Mouse (Mus musculus) gastrocnemius, postnatal 14 days (tissue): ENCODE results near the gene Cd209g. TPM values are rescaled to one million over a fixed set of nuclear protein-coding genes. Genes with fewer than 3 reads are reported as not detected.
"Not testable (repeated sequence)": the region's sequence is repeated elsewhere in the genome, so short reads cannot be mapped to it uniquely, and the experiment has no call there.

Experiments
- DNase-seq: peaks from one replicate; pipeline ENCODE4 v3.0.0; 2021; ENCODE audit warnings: mixed read lengths
- intact Hi-C: fragments of 180-260 bp; cut with DNase I; formaldehyde crosslinking; loops from one replicate; pipeline ENCODE4 v1.15.1; 2025; ENCODE audit warnings: low total_unique reads
- long read RNA-seq, 2 experiments: library from polyadenylated mRNA; stranded (forward); transcript quantifications; one replicate each; pipeline ENCODE4 v2.0.0; 2021
- total RNA-seq, 2 experiments: library from RNA; stranded (reverse); gene quantifications; 2 replicates each; pipeline ENCODE4 v1.2.3; 2021

Cd209g gene
- total RNA-seq = under 1 TPM in 1 of 2 experiments, not detected in 1; 0.45 TPM
- long read RNA-seq, experiment 1 = 0 reads
- long read RNA-seq, experiment 2 = 0 reads

DNA sequence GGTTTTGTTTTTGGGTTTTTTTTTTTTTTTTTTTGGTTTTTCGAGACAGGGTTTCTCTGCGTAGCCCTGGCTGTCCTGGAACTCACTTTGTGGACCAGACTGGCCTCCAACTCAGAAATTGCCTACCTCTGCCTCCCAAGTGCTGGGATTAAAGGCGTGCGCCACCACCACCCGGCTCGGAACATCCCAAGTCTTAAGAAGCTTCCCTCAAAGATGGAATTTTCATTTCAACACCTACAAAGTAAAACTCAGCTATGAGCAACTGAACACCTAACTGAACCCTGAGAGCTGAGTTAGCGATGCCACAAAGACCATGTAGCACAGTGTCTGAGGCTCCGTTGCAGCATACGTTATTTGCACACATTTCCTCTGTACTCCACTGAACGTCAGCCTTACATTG, at the start of gene Cd209g:
Gene Cd209g, plus strand, starts transcription at position 301 of the 400 bp plus-strand sequence.
- intact Hi-C loops = no loop called here
- DNase-seq = no peak

DNA sequence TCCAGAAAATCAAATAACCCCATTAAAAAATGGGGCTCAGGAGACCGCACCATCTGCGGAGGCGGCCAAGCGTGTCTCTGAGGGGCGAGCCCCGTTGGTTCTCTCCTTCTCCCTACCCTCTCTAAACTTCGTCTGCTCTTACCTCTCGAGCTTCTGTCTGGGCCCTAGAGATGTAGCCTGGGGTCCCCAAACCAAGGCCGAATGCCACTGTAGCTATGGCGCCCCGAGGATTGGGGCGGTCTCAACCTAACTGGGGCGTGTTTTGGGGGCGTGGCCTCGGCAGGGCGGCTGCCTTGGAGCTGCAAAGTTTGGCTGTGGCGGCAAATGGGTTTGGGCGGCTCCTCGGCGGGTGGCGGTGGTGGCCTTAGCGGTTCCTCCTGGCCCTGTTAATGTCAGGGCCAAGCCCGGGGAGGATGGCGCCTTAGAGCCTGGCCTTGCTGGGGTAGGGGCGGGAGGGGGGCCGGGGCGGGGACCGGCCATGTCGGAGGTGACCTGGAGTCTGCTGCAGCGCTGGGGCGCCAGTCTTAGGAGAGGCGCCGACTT, 46.6 kb upstream of the Cd209g start:
- DNase-seq, intact Hi-C loops: not testable (repeated sequence)

DNA sequence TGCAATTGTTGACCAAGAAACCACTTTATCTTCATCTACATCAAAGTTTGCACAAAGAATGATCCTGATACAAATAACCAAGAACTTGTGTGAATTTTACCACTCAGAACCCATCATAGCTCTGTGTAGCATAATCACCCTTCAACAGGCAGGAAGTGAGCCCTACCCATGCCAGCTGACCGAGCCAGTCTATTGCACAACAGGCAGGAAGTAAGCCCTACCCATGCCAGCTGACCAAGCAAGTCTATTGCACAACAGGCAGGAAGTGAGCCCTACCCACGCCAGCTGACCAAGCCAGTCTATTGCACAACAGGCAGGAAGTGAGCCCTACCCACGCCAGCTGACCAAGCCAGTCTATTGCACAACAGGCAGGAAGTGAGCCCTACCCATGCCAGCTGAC, 45.4 kb upstream of the Cd209g start:
- DNase-seq, intact Hi-C loops: not testable (repeated sequence)

DNA sequence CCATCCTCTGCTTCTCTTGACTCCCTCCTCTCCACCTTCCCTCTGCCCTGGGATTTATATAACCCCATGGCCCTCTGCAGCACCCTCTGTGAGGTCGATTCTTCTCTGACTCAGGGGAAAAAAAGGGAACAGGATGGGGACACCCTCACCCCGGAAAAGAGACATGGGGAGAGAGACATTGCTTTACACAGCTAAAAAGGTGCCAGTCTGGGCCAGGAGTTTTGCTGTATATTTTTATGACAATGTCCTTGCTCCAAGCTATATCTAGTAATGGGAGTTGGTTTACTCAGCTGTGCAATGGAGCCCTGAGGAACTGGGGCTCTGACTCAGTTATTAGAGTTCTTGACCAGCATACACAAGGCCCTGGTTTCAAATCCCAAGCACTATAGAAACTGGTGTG, 28.2 kb upstream of the Cd209g start, which contains the start of gene Cd209f:
Gene Cd209f, minus strand, starts transcription at position 101 of the 400 bp plus-strand sequence.
- DNase-seq, intact Hi-C loops: not testable (repeated sequence)

DNA sequence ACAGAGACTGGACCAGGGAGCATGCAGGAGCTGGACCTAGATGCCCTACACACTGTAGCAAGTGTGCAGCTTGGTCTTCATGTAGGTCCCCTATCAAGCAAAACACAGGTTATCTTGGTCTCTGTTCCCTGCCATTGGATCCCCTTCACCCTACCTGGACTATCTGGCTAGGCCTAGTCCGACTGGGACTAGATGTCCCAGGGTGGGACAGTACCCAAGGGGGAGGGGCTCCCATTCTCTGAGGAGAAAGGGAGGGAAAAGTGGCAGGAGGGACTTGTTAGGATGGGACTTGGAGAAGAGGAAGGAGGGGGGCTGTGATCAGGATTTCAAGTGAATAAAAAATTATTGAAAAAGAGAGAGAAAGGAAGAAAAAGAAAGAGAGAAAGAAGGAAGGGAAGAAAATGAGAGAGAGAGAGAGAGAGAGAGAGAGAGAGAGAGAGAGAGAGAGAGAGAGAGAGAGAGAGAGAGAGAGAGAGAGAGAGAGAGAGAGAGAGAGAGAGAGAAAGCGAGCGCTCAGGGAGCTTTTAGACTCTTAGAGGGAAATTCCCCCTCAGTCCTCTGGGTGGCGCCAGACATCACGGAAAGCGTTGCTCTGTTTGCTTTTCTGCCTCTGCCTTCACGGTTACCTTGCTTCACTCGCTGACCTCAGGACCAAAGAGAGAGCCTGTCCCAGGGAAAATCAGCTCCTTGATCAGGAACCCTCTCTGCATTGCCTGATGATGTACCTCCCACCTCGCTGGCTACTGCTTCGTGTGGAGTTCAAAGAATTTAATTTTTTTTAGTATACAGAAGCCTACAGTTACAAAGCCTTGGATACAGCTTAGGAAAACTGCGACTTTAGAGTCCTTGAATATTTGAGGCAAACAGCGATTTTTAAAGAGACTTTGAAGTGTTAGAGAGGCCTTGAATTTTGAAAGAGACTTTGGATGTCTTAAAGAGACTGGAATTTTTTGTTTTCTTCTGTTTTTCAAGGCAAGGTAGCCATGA, 6.1 kb downstream of the Cd209g start:
- DNase-seq = peak; percentile 65

DNA sequence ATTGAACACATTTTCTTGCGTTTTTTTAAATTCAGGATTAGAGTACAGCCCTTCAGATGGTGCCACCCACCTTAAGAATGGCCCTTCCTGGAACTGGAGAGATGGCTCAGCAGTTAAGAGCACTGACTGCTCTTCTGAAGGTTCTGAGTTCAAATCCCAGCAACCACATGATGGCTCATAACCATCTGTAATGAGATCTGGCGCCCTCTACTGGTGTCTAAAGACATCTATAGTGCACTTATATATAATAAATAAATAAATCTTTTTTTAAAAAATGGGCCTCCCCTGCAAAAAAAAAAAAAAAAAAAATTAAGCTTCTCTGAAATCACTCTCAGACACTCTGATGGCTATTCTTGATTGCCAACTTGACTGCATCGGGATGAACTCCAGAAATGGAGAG, 7.8 kb downstream of the Cd209g start:
- DNase-seq = no peak
- intact Hi-C loops = loop anchor here (10.0 kb wide), 2 partner anchors 373 to 443 kb away; no protein-coding TSS in a partner anchor

More for the DNA sequence above, 6.1 kb downstream of the Cd209g start:
- intact Hi-C loops = loop anchor here (10.0 kb wide), 2 partner anchors 375 to 445 kb away; no protein-coding TSS in a partner anchor

DNA sequence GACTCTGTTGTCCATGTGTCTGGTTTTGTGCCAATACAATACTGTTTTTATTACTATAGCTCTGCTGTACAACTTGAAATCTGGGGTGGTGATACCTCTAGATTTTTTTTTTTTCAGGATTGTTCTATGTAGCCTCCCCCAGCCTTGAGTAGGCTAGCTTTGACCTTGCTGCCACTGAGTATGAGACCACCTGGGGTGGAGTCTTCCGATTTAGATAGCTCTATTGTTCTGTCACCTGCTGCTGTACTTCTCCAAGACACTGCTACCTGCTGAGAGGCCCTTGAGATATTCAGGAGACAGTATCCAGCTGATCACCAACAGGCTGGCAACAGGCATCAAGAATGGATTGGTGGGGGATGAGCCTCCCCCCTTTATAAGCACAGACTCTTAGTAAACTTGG, 13.4 kb downstream of the Cd209g start:
- intact Hi-C loops = loop anchor here (10.0 kb wide), 2 partner anchors 368 to 438 kb away; no protein-coding TSS in a partner anchor
- no peak for DNase-seq

DNA sequence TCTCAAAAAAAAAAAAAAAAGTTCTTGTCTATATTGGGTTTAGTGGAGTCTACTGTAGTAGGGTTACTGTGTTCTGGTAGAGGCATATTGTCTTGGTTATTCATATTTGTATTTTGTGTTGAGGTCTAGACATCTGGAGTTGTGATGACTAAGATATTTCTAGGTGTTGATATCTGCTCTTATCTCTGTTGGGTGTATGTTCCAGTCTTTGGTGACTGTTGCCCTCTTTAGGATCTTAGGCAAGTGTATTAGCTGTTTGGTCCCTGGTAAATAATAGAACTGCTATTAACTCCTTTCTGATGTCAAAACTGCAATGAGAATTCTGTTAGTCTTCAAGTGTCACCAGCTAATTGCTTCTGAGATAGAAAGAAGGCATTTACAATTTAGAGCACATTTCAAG, 21.0 kb downstream of the Cd209g start:
- intact Hi-C loops = no loop called here
- no peak for DNase-seq

DNA sequence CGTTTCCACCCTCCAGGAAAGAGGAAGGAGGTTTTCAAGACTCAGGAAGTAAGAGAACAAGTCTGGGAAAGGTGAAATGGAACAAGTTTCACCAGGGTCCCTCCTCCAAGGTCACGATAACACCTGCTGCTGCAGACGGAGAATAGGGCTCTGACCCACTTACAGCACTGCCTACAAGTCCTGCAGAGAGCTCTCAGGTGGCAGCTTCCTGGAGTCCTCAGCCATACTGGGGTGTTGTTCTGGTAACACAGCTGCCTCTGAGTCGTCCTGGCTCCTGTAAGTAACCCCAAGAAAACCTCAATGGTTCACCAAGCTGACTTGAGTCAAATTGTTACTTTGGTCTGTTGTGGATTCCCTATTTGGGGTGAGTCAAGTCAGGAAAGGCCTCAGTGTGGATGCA, 28.9 kb downstream of the Cd209g start:
- intact Hi-C loops = no loop called here
- no peak for DNase-seq

DNA sequence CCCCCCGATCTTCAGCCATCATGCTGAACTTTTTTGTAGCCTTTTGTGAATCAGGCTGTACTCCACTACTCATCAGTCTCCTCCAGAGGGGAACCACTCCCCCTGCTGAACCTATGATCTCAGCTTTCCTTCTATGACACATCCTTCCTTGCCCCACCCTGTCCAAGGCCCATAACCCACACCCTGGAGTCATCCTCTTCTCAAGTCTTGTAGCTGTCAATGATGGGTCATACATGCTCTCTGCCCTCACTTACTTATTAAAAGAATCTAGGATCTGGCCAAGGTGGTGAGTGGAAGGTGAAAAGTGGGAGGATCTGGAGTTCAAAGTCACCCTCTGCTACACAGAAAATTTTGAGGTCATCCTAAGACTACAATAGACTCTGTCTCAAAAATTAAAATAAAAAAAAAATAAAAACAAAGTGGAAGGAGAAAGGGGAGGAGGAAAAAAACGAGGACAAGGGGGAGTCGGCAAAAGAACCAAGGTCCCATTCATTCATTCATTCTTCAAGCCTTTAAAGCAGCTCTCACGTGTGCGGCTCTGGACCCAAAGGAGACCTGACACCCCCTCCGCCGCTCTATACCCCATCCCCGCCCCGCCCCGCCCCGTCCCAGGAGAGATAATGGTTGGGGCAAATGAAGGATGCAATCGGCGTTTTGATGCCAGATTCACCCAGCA, 31.4 kb downstream of the Cd209g start:
- intact Hi-C loops = no loop called here
- no peak for DNase-seq

DNA sequence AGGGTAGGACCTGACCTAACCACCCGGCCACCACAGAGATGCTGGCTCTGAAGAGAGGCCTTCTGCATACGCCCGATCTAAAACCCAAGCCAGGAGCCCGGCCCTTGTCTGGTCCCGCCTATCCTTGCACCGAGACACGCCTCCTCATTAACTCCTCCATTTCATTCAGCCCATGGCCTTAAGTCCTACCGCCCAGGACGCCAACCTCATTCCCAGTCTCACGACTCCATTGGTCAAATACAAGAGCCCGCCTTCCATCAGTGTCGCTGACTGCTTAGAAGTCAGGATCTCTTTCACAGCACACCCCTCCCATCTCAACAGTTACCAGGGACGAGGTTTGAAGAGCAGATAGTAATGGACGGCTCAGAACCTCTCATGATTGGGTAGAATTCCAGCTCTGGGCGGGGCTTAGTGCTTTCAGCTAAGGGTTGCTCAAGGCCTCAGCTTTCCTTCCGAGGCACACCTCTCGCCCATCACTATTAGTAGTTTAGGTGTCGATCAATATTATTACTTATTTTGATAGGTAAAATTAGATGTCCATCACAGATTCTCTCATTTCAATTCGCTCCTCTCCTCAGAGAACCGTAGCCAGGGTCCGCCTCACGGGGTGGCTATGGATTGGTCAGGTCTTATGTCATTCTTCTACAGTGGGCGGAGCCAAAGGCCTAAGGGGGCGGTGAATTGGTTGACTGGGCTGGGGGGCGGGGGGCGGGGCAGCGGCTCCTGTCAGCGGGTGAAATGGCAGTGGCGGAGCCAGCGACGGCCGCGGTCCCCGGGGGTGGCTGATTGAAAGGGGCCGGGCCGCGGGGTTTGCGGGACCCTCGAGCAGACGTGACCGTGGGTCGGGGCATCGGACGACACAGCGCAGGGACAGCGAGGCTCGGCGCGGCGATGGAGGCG, 32.2 kb downstream of the Cd209g start, which contains the start of gene Evi5l:
Gene Evi5l, plus strand, starts transcription at position 716 of the 900 bp plus-strand sequence.
- intact Hi-C loops = no loop called here
- peak; percentile 97 for DNase-seq

DNA sequence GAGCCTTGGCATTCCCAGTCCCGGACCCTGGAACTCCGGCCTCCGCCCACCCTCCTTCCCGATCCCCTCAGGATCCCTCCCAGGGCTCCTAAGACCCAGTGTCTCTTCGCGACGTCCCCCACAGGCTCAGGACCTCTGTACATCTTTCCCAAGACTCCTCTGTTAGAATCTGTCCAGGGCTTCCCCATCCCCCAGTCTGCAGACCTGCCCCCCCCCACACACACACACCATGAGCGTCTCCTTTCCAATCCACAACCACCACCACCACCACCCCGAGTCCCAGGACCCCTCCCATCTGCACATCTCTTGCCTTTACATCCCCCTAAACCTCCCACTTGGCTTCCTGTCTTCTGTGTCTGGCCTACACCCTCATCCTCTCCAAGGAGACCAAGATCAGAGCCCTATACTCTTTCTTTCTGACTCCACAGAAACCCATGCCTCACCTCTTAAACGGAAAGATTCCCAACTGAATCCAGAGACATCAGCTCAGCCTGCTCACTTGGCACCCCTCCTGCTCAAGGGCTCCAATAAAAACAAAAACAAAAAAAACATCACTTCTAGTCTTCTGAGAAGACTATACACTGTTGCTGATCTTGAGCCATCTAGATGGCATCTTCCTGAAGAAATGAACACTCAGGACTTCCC, 33.1 kb downstream of the Cd209g start:
- DNase-seq = no peak
- intact Hi-C loops = no loop called here

DNA sequence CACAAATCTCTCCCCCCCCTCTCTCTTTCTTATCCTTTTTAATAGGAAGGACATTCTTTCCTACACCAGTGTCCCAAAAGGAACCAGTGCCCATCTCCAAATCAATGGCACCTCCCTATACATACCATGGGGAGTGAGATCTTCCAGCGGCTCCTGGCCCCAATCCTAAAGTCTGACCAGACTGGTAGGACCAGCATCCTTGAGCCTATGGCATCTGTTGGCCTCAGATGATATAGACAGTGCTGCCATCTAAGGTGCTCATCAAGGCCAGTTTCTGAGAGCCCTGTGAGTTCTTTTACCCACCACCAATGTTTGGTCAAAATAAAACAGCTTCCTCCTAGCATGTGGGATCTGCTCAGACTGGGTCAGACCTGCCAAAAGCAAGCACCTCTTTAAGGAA, 34.0 kb downstream of the Cd209g start:
- intact Hi-C loops = no loop called here
- DNase-seq = no peak

DNA sequence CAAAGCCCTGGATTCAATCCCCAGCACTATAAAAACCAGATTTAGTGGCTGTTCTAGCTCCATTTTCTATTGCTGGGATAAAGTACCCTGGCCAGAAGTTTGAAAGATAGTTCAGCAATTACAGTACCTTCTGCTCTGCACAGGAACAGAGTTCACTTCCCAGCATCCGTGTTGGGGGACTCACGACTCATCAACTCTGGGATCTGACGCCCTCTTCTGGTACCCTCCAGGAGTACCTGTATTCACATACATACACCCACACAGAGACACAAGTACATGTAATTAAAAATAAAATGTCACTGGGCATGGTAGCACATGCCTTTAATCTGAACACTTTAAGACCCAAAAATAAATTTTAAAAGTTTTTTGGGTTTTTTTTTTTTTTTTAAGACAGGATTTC, 38.6 kb downstream of the Cd209g start:
- no peak for DNase-seq
- intact Hi-C loops = no loop called here

DNA sequence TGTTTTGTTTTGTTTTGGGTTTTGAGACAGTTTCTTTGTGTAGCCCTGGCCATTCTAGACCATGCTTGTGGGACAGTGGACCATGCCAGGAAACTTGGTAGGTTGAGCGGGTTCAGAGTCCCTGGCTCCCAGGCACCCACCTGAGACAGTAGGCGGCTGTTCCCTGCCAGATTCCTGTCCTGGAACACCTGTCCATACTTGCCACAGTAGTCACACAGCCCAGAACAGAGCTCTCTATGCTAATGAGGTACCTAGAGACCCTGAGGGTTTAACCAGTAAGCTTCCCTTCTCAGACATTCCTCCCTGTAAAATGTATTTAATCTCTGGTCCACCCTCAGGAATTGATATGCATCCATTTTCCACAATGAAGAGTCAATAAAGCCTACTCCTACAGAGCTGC, 40.1 kb downstream of the Cd209g start:
- intact Hi-C loops = no loop called here

DNA sequence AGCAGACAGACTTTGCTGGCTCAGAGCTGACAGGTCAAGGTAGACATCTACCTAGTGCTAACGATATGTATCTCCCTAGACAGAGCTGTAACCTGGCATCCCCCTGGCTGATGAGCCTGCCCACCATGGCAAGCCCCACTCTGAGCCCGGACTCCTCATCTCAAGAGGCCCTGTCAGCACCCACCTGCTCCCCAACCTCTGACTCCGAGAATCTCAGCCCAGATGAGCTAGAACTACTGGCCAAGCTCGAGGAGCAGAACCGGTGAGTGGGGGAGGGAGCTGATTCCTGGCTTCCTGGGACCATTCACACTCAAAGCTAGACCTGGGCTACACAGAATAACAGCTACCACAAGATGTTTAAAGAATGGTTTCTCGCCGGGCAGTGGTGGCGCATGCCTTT, 49.5 kb downstream of the Cd209g start:
- intact Hi-C loops = no loop called here
- DNase-seq = no peak

More for the DNA sequence above, 40.1 kb downstream of the Cd209g start:
- DNase-seq = no peak

DNA sequence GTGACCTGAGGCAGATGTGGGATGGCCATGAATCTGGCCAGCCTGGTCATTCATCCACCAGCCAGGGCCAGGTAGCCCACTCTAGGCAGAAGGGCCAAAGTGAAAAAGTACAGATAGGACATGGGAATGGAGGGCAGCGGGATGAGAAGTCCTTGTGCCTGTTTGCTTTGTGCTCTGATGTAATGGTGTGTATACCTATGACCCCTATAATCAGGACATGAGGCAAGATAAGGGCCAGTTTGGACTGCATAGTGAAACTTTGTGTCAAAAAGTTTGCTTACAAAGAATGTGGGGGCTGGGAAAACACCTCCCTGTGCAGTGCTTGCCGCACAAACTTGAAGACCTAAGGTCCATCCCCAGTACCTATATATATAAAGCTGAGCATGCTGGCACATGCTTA, 52.3 kb downstream of the Cd209g start:
- intact Hi-C loops = no loop called here
- DNase-seq = no peak
